Mouse (Mus musculus): Measurements from ENCODE around the gene Ctla2b. TPM values are rescaled to one million over a fixed set of nuclear protein-coding genes. Genes with fewer than 3 reads are reported as not detected.
"Not testable (repeated sequence)": the region's sequence is repeated elsewhere in the genome, so short reads cannot be mapped to it uniquely, and the experiment has no call there.

Ctla2b gene
- 1.2 and 1.3 TPM in 2 replicates for polyA plus RNA-seq (2016; fragmentation: Nextera tagmentation; extraction: Ambion mirVana)

DNA sequence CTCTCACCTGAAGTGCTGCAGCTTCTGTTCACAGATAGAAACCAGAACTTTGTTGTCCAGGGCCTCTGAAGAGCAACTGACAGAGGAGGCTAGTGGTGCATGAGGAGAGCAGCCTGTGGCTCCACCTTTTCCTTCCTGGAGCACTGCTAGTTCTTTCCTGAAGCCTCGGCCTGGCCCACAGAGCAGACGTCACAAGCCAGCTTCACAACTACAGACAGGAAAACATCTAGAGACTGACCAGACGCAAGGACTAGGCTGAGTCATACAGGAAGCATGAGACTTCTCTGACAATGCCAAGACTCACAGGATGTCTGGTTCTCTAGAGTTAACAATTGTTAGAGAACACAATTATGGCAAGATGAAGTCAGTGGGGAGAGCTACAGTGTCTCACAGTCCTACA is at the start of gene Ctla2b:
Ctla2b (minus strand) TSS at position 120 of the 400 bp plus-strand sequence.
- Histone ChIP-seq H3K27me3 (no peaks in the 10 kb centered on the region), H3K4me3 (replicated peaks) (no peak within 1 kb of the TSS), H3K9me3 (no peaks in the 10 kb centered on the region), H3K27ac (no peak within 1 kb of the TSS), H3K4me2 (no peak within 1 kb of the TSS), H3K4me1 (no peaks in the 10 kb centered on the region), H3K9ac (no peak within 1 kb of the TSS), H3K36me3 (replicated peaks) (no peaks in the 10 kb centered on the region)
- WGBS = 90% methylated on average over 3 of the region's 3 CpGs
- no peak for ATAC-seq (ENCODE audit: low FRiP score)

DNA sequence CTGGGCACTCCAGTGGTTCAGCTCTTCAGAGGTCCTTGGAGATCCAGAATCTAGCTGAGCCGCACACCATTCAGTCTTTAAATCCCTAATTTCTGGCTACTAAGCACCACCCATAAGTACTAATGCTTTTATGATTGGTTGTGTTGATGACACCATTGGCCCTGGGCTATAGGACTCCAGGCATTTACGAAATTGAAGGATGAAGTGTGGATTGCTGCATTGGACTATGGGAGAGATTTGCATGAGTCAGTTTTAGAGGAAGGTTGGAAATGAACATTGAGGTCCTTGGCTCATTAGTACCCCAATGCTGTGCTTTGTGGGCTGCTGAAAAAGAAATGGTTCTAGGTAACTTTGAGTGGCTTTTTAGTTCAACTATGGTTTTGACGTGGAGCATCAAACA is 44.6 kb upstream of the Ctla2b start, which contains the start of gene Tpbpa:
Tpbpa (minus strand) TSS at position 101 of the 400 bp plus-strand sequence.
- H3K4me2 ChIP-seq; H3K27ac ChIP-seq; ATAC-seq (ENCODE audit: low FRiP score); H3K9ac ChIP-seq; H3K36me3 ChIP-seq (replicated peaks); H3K4me3 ChIP-seq (replicated peaks); H3K27me3 ChIP-seq; H3K4me1 ChIP-seq: not testable (repeated sequence)
- peaks cover 10% of the 10 kb centered on the region for H3K9me3 ChIP-seq
- 79% methylated on average over 3 of the region's 3 CpGs for WGBS

DNA sequence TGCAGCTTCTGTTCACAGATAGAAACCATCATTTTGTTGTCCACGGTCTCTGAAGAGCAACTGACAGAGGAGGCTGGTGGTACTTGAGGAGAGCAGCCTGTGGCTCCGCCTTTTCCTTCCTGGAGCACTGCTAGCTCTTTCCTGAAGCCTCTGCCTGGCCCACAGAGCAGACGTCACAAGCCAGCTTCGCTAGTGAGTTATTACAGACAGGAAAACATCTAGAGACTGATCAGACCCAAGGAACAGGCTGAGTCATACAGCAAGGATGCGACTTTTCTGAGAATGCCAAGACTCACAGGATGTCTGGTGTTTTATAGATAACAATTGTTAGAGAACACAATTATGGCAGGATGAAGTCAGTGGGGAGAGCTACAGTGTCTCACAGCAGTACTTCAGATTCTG is 39.3 kb upstream of the Ctla2b start, which contains the start of the genes Gm49391 and Ctla2a:
Gm49391 (minus strand) TSS at position 72 of the 402 bp plus-strand sequence.
Ctla2a (minus strand) TSS at position 126 of the 402 bp plus-strand sequence.
- WGBS = 81% methylated on average over 5 of the region's 5 CpGs
- no peak within 1 kb of the TSS for H3K9ac ChIP-seq
- H3K27me3 ChIP-seq = no peaks in the 10 kb centered on the region
- peaks cover 4% of the 10 kb centered on the region for H3K9me3 ChIP-seq
- no peak for ATAC-seq (ENCODE audit: low FRiP score)
- H3K4me1 ChIP-seq = no peaks in the 10 kb centered on the region
- H3K27ac ChIP-seq = no peak within 1 kb of the TSS
- H3K36me3 ChIP-seq (replicated peaks) = no peaks in the 10 kb centered on the region
- no peak within 1 kb of the TSS for H3K4me2 ChIP-seq
- no peak within 1 kb of the TSS for H3K4me3 ChIP-seq (replicated peaks)

DNA sequence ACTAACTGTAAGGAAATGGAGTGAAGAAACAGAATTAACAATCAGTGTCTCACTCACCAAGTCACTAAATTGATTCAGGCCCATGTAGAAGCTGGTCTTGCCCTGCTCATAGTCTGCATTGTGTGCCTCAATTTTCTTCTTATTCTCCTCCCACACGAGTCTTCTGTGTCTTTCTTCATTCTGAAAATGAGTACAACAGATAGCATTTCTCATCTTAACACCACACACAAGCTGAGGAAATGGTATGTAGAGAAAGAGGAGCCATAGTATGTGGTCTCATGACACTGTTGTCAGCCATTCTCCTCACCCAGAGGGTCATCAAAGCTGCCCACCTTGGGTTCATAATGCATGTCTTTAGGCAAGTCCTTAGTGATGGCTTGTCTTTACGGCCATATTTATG is 38.2 kb upstream of the Ctla2b start, which contains the start of gene Gm49393:
Gm49393 (minus strand) TSS at position 101 of the 400 bp plus-strand sequence.
- not testable (repeated sequence) for H3K27me3 ChIP-seq; H3K9me3 ChIP-seq; ATAC-seq (ENCODE audit: low FRiP score); H3K4me3 ChIP-seq (replicated peaks); H3K4me1 ChIP-seq; H3K27ac ChIP-seq; H3K4me2 ChIP-seq; H3K36me3 ChIP-seq (replicated peaks); H3K9ac ChIP-seq
- WGBS = 65% methylated on average over 2 of the region's 2 CpGs

DNA sequence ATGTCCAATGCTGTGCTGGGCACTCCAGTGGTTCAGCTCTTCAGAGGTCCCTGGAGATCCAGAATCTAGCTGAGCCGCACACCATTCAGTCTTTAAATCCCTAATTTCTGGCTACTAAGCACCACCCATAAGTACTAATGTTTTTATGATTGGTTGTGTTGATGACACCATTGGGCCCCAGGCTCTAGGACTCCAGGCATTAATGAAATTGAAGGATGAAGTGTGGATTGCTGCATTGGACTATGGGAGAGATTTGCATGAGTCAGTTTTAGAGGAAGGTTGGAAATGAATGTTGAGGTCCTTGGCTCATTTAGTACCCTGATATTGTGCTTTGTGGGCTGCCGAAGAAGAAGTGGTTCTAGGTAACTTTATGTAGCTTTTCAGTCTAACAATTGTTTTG is 7.5 kb upstream of the Ctla2b start, which contains the start of gene Tpbpb:
Tpbpb (minus strand) TSS at position 101 of the 400 bp plus-strand sequence.
- H3K4me1 ChIP-seq; H3K36me3 ChIP-seq (replicated peaks); H3K27ac ChIP-seq; H3K9me3 ChIP-seq; H3K4me2 ChIP-seq; ATAC-seq (ENCODE audit: low FRiP score); H3K9ac ChIP-seq; H3K27me3 ChIP-seq; H3K4me3 ChIP-seq (replicated peaks): not testable (repeated sequence)
- 81% methylated on average over 2 of the region's 2 CpGs for WGBS

DNA sequence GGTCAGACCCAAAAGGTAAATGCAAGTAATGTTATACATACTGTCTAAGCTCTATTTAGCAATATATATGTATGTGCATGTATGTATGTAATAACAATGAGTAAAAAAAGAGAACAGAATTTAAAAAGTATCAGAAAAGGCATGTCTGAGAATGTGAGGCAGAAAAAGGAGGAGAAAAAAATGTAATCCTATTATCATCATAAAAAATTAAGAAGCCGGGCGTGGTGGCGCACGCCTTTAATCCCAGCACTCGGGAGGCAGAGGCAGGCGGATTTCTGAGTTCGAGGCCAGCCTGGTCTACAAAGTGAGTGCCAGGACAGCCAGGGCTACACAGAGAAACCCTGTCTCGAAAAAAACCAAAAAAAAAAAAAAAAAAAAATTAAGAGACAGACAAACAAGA is 453 bp downstream of the Ctla2b start, which contains the start of gene Gm49392:
Gm49392 (minus strand) TSS at position 101 of the 400 bp plus-strand sequence.
- not testable (repeated sequence) for H3K4me1 ChIP-seq; H3K4me2 ChIP-seq; H3K9ac ChIP-seq; H3K36me3 ChIP-seq (replicated peaks); H3K27ac ChIP-seq; H3K4me3 ChIP-seq (replicated peaks); H3K27me3 ChIP-seq; ATAC-seq (ENCODE audit: low FRiP score); H3K9me3 ChIP-seq
- WGBS = 90% methylated on average over 8 of the region's 8 CpGs

DNA sequence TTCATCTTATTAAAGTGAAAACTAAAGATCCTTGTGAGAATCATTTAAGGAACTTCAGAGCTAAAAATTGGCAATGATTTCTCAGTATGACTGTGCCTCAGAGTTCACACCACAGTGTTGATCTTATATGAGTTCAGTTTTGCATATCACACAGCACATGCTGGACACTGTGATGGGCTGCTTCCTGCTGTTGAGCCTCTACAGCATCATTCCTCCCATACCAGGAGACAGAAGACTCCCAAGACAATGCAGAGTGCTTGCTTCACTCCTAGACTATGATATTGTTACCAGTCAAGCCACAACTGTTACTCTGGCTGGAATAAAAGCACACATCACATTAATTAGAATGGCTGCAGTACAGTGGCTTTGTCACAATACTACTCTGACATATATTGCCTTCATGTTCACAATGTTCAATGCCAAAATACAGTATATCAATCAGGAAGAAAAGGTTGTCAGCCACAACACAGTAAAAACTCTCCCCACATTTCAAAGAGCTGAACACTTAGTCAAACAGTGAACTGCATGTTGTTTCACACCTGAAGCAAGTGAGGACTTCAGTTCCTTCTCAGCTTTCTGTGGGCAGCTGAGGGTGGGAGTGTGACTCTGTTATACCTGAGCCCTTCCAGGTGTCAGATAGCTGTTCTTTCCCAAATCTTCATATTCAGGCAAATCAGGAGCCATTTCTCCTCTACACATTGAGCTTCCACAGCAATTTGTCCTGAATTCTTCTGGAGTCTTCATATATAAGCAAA is 1.7 kb downstream of the Ctla2b start:
- H3K9ac ChIP-seq = no peak overlapping the region
- no peaks in the 10 kb centered on the region for H3K4me1 ChIP-seq
- H3K4me2 ChIP-seq = no peak overlapping the region
- H3K27me3 ChIP-seq = no peaks in the 10 kb centered on the region
- no peaks in the 10 kb centered on the region for H3K36me3 ChIP-seq (replicated peaks)
- ATAC-seq (ENCODE audit: low FRiP score) = no peak
- H3K4me3 ChIP-seq (replicated peaks) = no peak overlapping the region
- no peak overlapping the region for H3K27ac ChIP-seq
- H3K9me3 ChIP-seq = no peaks in the 10 kb centered on the region

DNA sequence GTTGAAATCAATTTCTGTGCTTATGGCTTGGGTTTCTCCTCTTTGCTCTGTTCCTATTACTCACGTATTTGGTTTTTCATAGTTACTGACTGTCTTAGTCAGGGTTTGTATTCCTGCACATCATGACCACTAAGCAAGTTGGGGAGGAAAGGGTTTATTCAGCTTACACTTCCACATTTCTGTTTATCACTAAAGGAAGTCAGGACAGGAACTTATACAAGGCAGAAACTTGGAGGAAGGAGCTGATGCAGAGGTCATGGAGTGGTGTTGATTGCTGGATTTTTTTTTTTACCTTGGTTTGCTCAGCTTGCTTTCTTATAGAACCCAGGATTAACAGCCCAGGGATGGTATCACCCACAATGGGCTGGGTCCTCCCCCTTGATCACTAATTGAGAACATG is 4.9 kb downstream of the Ctla2b start:
- 100% methylated on average over 1 of the region's 1 CpGs for WGBS
- no peak overlapping the region for H3K4me2 ChIP-seq
- no peaks in the 10 kb centered on the region for H3K9me3 ChIP-seq
- no peak overlapping the region for H3K4me3 ChIP-seq (replicated peaks)
- no peaks in the 10 kb centered on the region for H3K4me1 ChIP-seq
- H3K9ac ChIP-seq = no peak overlapping the region
- H3K27me3 ChIP-seq = no peaks in the 10 kb centered on the region
- no peaks in the 10 kb centered on the region for H3K36me3 ChIP-seq (replicated peaks)
- ATAC-seq (ENCODE audit: low FRiP score) = no peak
- no peak overlapping the region for H3K27ac ChIP-seq

DNA sequence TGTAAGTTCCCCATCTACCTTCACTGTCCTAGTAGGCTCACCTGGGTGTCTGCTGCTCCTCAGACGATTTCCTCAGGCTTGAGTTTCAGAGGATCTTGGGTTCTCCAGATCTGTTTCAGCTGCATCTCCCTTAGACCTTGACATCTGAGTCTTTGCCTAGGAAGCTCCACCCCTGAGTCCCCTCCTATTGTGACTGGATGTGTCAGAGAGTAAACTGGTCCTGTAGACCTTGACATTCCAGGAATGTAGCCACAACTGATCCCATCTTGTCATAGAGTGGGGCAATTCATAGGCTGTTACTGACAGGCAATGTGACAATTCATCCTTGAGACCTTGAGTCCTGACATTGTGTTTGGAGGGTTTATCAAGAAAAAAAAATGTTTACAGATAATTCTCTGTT is 33.0 kb downstream of the Ctla2b start, which contains the start of gene 4930486L24Rik:
4930486L24Rik (minus strand) TSS at position 195 of the 400 bp plus-strand sequence.
- Histone ChIP-seq H3K9me3 (0 out of 2 replicates have a peak, but pooled peaks cover 5% of the 10 kb centered on the region), H3K9ac (no peak within 1 kb of the TSS), H3K4me3 (replicated peaks) (no peak within 1 kb of the TSS), H3K27ac (no peak within 1 kb of the TSS), H3K27me3 (no peaks in the 10 kb centered on the region), H3K36me3 (replicated peaks) (no peaks in the 10 kb centered on the region), H3K4me1 (no peaks in the 10 kb centered on the region), H3K4me2 (no peak within 1 kb of the TSS)
- 50% methylated on average over 1 of the region's 1 CpGs for WGBS
- no peak for ATAC-seq (ENCODE audit: low FRiP score)

DNA sequence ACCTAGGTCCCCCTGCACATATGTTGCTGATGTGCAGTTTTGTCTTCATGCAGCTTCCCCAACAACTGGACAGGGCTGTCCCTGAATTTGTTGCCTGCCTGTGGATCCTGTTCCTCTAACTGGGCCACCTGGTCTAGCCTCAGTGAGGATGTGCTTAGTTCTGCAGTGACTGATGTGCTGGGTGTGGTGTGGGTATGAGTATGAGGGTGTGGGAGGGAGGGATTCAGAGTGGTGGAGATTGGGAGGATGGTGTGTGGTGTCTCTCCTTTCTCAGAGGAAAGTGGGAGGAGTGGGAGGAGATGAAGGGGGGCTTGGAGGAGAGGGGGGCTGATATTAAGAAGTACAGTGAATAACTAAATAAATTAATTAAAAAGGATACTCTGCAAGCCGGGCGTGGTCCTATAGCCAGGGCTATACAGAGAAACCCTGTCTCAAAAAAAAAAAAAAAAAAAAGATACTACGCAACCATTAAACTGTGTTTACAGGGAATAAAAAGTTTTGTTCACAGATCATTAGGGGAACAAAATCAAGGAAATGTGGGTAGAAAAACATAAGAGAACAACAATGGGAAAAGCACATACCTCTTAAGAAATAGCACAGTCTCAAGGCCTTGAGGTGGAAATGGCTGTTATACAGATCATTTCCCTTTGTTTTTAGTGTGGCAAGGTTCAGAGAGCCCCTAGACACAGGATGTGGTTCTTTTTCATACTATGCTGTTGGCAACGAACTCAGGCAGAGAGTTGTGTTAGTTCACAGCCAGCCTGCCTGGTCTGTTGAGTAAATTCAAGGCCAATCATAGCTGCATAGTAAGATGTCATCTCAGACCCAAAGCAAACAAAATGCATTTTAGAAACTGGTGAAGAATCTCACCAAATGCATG is 48.8 kb downstream of the Ctla2b start:
- ATAC-seq (ENCODE audit: low FRiP score) = no peak
- no peaks in the 10 kb centered on the region for H3K36me3 ChIP-seq (replicated peaks)
- H3K27ac ChIP-seq = no peak overlapping the region
- H3K9ac ChIP-seq = no peak overlapping the region
- no peak overlapping the region for H3K4me3 ChIP-seq (replicated peaks)
- no peaks in the 10 kb centered on the region for H3K27me3 ChIP-seq
- no peaks in the 10 kb centered on the region for H3K9me3 ChIP-seq
- H3K4me2 ChIP-seq = no peak overlapping the region
- WGBS = 87% methylated on average over 4 of the region's 4 CpGs
- H3K4me1 ChIP-seq = no peaks in the 10 kb centered on the region
